Mouse (Mus musculus): Measurements from ENCODE around the gene Fgf10. TPM values are rescaled to one million over a fixed set of nuclear protein-coding genes. Genes with fewer than 3 reads are reported as not detected.

Fgf10 gene
- total and polyA plus RNA-seq, 3 experiments, result not detected

GRCm38 (mm10) chr13:118713626-118714150 lies 44.1 kb downstream of the Fgf10 start:
- Histone ChIP-seq H3K9me3 (replicated peaks; ENCODE audit: insufficient read depth, low read length) (no peaks in the 10 kb centered on the region), H3K79me2 (ENCODE audit: control insufficient read depth, insufficient read depth, low read length, poor library complexity) (no peaks in the 10 kb centered on the region), H3K27me3 (ENCODE audit: control insufficient read depth in 1 of 2, insufficient read depth in 2 of 2, low read length in 2 of 2) (no peaks in the 10 kb centered on the region), H3K4me3 (ENCODE audit: control insufficient read depth in 1 of 2, insufficient read depth in 1 of 2, low read depth in 2 of 2, low read length in 2 of 2) (no peak overlapping the region), H3K4me1 (ENCODE audit: control insufficient read depth in 1 of 2, insufficient read depth in 2 of 2, low read length in 2 of 2) (peaks cover 0 to 7% of the 10 kb centered on the region in 2 experiments; a peak in 2 of 4 replicates), H3K36me3 (ENCODE audit: control insufficient read depth in 1 of 2, insufficient read depth in 2 of 2, low read length in 2 of 2) (peaks cover 0 to 5% of the 10 kb centered on the region in 2 experiments; a peak in 2 of 4 replicates), H3K9ac (ENCODE audit: control insufficient read depth, low read depth, low read length, poor library complexity, severe bottlenecking) (no peak overlapping the region), H3K27ac (ENCODE audit: control insufficient read depth, low read depth, low read length) (no peak overlapping the region)
- TF ChIP-seq ETS1 (IDR thresholded peaks at IDR 0.05; ENCODE audit: low read depth, low read length) (no peak), MAFK (IDR thresholded peaks at IDR 0.05; ENCODE audit: borderline replicate concordance, low read depth, low read length) (no peak), MYB (IDR thresholded peaks at IDR 0.05; ENCODE audit: low read depth, low read length) (no peak), ZKSCAN1 (IDR thresholded peaks at IDR 0.05; ENCODE audit: low read depth, low read length) (no peak), TAL1 (IDR thresholded peaks at IDR 0.05; ENCODE audit: low read length) (no peak), CHD2 (IDR thresholded peaks at IDR 0.05; ENCODE audit: low read length) (no peak), TCF12 (IDR thresholded peaks at IDR 0.05; ENCODE audit: low read depth, low read length) (no peak), BHLHE40 (IDR thresholded peaks at IDR 0.05; ENCODE audit: borderline replicate concordance, low read depth, low read length) (no peak), E2F4 (IDR thresholded peaks at IDR 0.05; ENCODE audit: borderline replicate concordance, low read depth, low read length) (no peak), ELF1 (IDR thresholded peaks at IDR 0.05; ENCODE audit: low read depth, low read length) (no peak), MYC (IDR thresholded peaks at IDR 0.05; ENCODE audit: low read depth, low read length) (no peak), UBTF (IDR thresholded peaks at IDR 0.05; ENCODE audit: borderline replicate concordance, insufficient read depth, low read depth, low read length) (no peak), SMC3 (IDR thresholded peaks at IDR 0.05; ENCODE audit: low read depth, low read length) (no peak), KAT2A (conservative IDR thresholded peaks at IDR 0.05; ENCODE audit: low read depth, low read length) (no peak), GABPA (IDR thresholded peaks at IDR 0.05; ENCODE audit: low read depth, low read length) (no peak)
- DNase-seq (ENCODE audit: low read depth, low spot score), result no peak

DNA sequence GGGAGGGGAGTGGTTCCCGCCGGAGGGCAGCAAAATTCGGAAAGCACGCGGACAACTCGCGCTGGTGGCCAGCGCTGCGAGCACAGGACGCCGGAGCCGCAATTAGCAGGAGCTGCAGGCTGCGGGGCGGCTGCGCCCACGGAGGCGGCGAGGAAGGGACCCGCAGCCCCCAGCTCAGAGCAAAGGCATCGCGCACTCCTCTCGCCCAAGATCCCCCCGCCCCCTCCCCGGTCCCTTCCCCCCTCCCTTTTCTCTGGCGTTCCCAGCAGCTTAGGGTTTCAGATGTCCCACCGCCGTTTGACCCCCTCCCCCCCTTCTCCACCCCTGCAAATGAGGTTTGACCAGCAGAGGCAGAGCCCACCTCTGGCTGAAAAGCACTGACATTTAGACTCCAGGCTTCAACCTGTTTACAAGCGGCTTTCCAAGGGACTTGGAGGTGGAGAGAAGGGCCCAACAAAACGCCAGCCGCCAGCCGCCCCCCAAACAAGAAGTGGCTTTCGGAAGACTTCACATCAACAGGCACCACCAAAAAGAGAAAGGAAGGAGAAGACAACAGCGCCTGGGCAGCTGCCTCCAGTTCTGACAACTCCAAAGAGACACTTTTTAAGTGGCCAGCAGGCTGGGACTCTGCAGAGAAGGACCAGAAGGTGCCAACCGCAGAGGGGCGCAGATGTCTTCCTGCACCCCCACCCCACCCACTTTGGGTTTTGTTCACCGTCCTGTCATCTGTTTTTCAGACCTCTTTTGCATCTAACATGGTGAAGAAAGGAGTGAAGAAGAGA lies 44.9 kb downstream of the Fgf10 start:
- TF ChIP-seq EP300 (IDR thresholded peaks at IDR 0.05; ENCODE audit: low read depth in 1 of 2, low read length in 2 of 2) (no peak), POLR2AphosphoS2 (IDR thresholded peaks at IDR 0.05; ENCODE audit: low read length) (no peak), SMC3 (IDR thresholded peaks at IDR 0.05; ENCODE audit: low read depth, low read length) (no peak), UBTF (IDR thresholded peaks at IDR 0.05; ENCODE audit: borderline replicate concordance, insufficient read depth, low read depth, low read length) (no peak), ZKSCAN1 (IDR thresholded peaks at IDR 0.05; ENCODE audit: low read depth, low read length) (no peak), USF2 (IDR thresholded peaks at IDR 0.05; ENCODE audit: borderline replicate concordance in 1 of 2, insufficient read depth in 1 of 2, low read depth in 1 of 2, low read length in 2 of 2) (no peak), MYC (IDR thresholded peaks at IDR 0.05; ENCODE audit: low read depth, low read length) (no peak), TBP (IDR thresholded peaks at IDR 0.05; ENCODE audit: low read depth, low read length) (no peak), GATA1 (IDR thresholded peaks at IDR 0.05; ENCODE audit: low read depth, low read length) (no peak), ELF1 (IDR thresholded peaks at IDR 0.05; ENCODE audit: low read depth, low read length) (no peak), CHD2 (IDR thresholded peaks at IDR 0.05; ENCODE audit: low read length) (no peak), KAT2A (conservative IDR thresholded peaks at IDR 0.05; ENCODE audit: low read depth, low read length) (no peak), MAX (IDR thresholded peaks at IDR 0.05; ENCODE audit: low read length) (no peak)

More for the DNA sequence above, 44.9 kb downstream of the Fgf10 start:
- Histone ChIP-seq H3K4me3 (ENCODE audit: control insufficient read depth in 1 of 2, insufficient read depth in 1 of 2, low read depth in 2 of 2, low read length in 2 of 2) (no peak overlapping the region), H3K4me1 (ENCODE audit: control insufficient read depth in 1 of 2, insufficient read depth in 2 of 2, low read length in 2 of 2) (peaks cover 0 to 6% of the 10 kb centered on the region in 2 experiments; a peak in 2 of 4 replicates), H3K36me3 (ENCODE audit: control insufficient read depth in 1 of 2, insufficient read depth in 2 of 2, low read length in 2 of 2) (peaks cover 0 to 5% of the 10 kb centered on the region in 2 experiments; a peak in 2 of 4 replicates), H3K27me3 (ENCODE audit: control insufficient read depth in 1 of 2, insufficient read depth in 2 of 2, low read length in 2 of 2) (no peaks in the 10 kb centered on the region), H3K9me3 (replicated peaks; ENCODE audit: insufficient read depth, low read length) (no peaks in the 10 kb centered on the region), H3K79me2 (ENCODE audit: control insufficient read depth, insufficient read depth, low read length, poor library complexity) (no peaks in the 10 kb centered on the region), H3K9ac (ENCODE audit: control insufficient read depth, low read depth, low read length, poor library complexity, severe bottlenecking) (no peak overlapping the region), H3K27ac (ENCODE audit: control insufficient read depth, low read depth, low read length) (no peak overlapping the region)
- DNase-seq (ENCODE audit: low read depth, low spot score), result no peak
